Mouse (Mus musculus) midbrain, embryonic 10.5 days (tissue): ENCODE data around the gene Tcf12. TPM values are rescaled to one million over a fixed set of nuclear protein-coding genes. Genes with fewer than 3 reads are reported as not detected.

ENCODE experiments used
- DNase-seq: peaks from one replicate; pipeline ENCODE4 v3.0.0-alpha.2; 2017; ENCODE audit warnings: low spot score
- H3K27ac ChIP-seq: fragments of 300-500 bp; sonication (generic); replicated peaks from 2 replicates; pipeline ENCODE4 v1.5.1; 2016; ENCODE audit warnings: mild to moderate bottlenecking
- H3K27me3 ChIP-seq: fragments of 300-500 bp; sonication (generic); 2 replicates; pipeline ENCODE4 v1.6.1; 2016; ENCODE audit warnings: low read depth, mild to moderate bottlenecking; ENCODE audit not compliant: poor library complexity, severe bottlenecking
- H3K36me3 ChIP-seq: fragments of 300-500 bp; sonication (generic); 2 replicates; pipeline ENCODE4 v1.6.1; 2016; ENCODE audit warnings: mild to moderate bottlenecking, moderate library complexity
- H3K4me1 ChIP-seq: fragments of 300-500 bp; sonication (generic); 2 replicates; pipeline ENCODE4 v1.6.1; 2016
- H3K4me3 ChIP-seq: fragments of 300-500 bp; sonication (generic); 2 replicates; pipeline ENCODE4 v1.5.1; 2016; ENCODE audit warnings: mild to moderate bottlenecking, moderate library complexity
- H3K9me3 ChIP-seq: fragments of 300-500 bp; sonication (generic); replicated peaks from 2 replicates; pipeline ENCODE4 v1.6.1; 2016; ENCODE audit warnings: mild to moderate bottlenecking
- WGBS: fragments of 180-500 bp; shearing (Covaris S2); methylation state at CpG from one replicate; pipeline ENCODE4 v1.1.7; 2016; 5-methylcytosine and 5-hydroxymethylcytosine counted together
- polyA plus RNA-seq: library from polyadenylated mRNA; unstranded; fragments of >200 nt; fragmentation: Nextera tagmentation; extraction: Ambion mirVana; gene quantifications from 2 replicates; pipeline ENCODE4 v1.2.1, GENCODE M21; 2016

The Tcf12 gene
- polyA plus RNA-seq, 1 experiment from 2014 or later: 165 TPM

DNA sequence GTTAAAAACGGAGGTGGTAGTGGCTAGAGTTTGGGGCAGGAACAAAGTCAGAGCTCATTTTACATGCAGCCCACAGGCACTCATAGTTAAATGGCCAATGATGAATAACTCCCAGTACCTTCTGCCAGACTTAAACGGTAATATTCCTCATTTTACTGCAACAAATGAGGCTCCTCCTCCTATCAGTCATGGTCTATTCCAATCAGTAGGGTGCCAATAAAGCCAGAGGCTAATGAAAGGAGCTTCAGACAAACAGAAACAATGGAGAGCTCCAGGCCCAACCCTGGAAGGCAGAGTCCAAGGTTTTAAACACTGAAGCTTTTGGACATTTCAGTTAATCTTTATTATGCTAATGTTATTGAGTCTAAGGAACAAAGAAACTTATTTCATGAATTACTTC lies 232.3 kb downstream of the Tcf12 start:
- peak overlapping the region; percentile 23 for H3K4me3 ChIP-seq
- H3K27ac ChIP-seq: peak overlapping the region; percentile 76
- H3K27me3 ChIP-seq: no peaks in the 10 kb centered on the region
- H3K4me1 ChIP-seq: peaks cover 65% of the 10 kb centered on the region
- H3K36me3 ChIP-seq: peaks cover 70% of the 10 kb centered on the region
- WGBS: 17% methylated on average over 2 of the region's 2 CpGs
- no peak for DNase-seq
- 0 out of 2 replicates have a peak, but pooled peaks cover 3% of the 10 kb centered on the region for H3K9me3 ChIP-seq

DNA sequence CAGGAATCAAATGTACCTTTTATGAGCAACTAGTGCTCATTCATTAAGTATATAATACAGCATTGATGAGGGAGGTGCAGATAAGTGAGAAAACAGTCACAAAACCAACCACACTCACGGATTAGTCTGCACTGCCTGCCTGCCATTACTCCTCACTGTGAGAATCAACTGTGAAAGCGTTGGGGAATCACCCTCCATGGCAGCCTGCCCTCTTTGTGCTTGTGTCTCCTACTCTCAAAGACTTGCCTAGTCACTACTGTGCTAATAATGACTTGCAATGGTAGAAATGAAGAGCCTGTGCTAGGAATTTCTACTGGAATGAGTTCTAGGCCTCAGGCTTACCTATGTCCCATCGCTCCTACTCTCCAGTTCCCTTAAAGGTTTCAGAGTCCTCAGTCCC lies 233.8 kb downstream of the Tcf12 start:
- WGBS: 58% methylated on average over 3 of the region's 3 CpGs
- no peaks in the 10 kb centered on the region for H3K27me3 ChIP-seq
- H3K4me1 ChIP-seq: peaks cover 53% of the 10 kb centered on the region
- H3K9me3 ChIP-seq: 0 out of 2 replicates have a peak, but pooled peaks cover 3% of the 10 kb centered on the region
- H3K27ac ChIP-seq: peak overlapping the region; percentile 76
- no peak overlapping the region for H3K4me3 ChIP-seq
- H3K36me3 ChIP-seq: peaks cover 70% of the 10 kb centered on the region
- no peak for DNase-seq

DNA sequence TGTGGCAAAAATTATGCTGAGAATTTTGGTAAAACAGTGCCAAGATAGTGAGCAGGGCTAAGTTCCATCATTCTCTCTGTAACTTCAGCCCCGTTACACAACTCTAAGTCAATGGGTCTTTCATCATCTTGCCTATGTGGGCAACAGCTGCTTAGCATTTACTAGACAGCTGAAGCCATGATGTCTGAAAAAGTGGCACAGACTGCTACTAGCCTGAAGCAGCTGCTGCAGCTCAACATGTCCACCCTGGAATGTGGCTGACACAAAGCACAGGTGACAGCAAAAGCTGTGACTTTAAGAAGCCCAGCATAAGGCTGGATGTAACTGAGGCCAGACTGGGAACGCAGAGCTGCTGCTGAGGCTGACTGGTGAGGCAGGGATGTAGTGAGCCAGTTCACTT lies 236.9 kb downstream of the Tcf12 start:
- Histone ChIP-seq H3K36me3 (peaks cover 90% of the 10 kb centered on the region), H3K9me3 (0 out of 2 replicates have a peak, but pooled peaks cover 3% of the 10 kb centered on the region), H3K27ac (no peak overlapping the region), H3K4me3 (no peak overlapping the region), H3K27me3 (no peaks in the 10 kb centered on the region), H3K4me1 (peaks cover 21% of the 10 kb centered on the region)
- 92% methylated on average over 2 of the region's 2 CpGs for WGBS
- no peak for DNase-seq

DNA sequence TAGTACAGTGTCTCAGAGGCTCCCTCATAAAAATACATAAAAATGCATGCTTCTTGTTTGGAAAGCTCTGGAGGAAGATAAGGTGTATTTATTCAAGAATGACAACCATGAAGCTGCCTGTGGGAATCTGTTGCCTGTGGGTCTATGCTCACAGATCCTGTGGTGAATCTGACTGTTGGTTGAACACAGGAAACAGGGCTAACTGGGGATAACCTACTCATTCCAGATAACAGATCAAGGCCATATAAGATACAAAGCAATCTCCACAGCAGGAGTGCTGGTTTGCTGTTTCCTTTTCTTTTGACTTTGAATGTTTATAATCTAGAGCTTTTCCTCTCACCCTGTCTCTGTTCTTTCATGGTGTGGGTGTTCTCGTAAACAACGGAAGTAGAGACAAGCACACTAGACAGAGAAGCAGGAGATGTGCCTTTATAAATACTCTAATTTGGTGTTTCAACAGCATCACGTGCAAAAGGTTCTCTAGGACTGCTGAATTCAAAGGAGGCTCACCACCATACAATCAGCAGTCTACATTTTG lies 237.6 kb downstream of the Tcf12 start:
- Histone ChIP-seq H3K36me3 (peaks cover 96% of the 10 kb centered on the region), H3K27me3 (no peaks in the 10 kb centered on the region), H3K9me3 (0 out of 2 replicates have a peak, but pooled peaks cover 3% of the 10 kb centered on the region), H3K27ac (no peak overlapping the region), H3K4me1 (peaks cover 15% of the 10 kb centered on the region), H3K4me3 (no peak overlapping the region)
- 88% methylated on average over 3 of the region's 3 CpGs for WGBS
- DNase-seq: no peak

DNA sequence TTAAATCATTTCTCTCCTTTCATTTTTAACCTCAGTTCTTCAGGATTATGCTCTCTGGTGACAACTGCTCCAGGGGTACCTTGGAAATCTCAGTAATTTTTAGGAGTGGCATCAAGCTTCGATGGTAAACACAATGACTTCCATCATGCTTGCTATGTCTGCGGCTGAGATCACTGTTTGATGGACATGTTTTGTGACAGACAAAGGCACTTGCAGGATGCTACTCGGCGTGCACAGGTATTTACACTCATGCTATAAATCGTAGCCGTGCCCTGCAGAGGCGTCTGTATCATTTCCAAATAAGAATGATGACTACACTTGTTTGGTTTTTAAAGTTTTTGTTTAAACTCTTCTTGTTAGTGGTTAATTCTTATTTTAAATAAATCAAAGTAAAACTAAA lies 248.3 kb downstream of the Tcf12 start:
- no peak for DNase-seq
- peaks cover 9% of the 10 kb centered on the region for H3K4me1 ChIP-seq
- H3K27me3 ChIP-seq: no peaks in the 10 kb centered on the region
- no peak overlapping the region for H3K27ac ChIP-seq
- H3K9me3 ChIP-seq: no peaks in the 10 kb centered on the region
- 94% methylated on average over 7 of the region's 7 CpGs for WGBS
- H3K36me3 ChIP-seq: peaks cover 84% of the 10 kb centered on the region
- H3K4me3 ChIP-seq: no peak overlapping the region

DNA sequence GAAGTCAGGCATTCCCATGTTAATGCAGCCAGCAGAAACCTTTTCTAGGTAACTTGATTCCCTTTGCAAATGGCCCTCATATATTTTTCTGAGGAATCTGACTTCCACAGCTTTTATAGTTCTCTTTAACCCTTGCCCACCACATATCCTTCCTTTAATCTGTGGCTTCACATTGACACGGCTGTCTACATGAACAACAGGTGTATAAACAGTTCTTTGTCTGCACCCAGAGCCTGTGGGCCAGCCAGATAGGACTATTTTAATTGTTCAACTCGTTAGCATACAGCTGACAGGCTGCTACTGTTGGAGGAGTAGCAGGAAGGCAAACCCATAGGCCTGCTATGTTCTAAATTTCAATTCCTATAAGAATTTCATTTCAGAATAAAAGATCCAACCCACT lies 250.0 kb downstream of the Tcf12 start:
- 57% methylated on average over 2 of the region's 2 CpGs for WGBS
- 0 out of 2 replicates have a peak overlapping the region, but pooled peaks have one; percentile 6 for H3K27ac ChIP-seq
- H3K27me3 ChIP-seq: no peaks in the 10 kb centered on the region
- no peak for DNase-seq
- H3K36me3 ChIP-seq: peaks cover 84% of the 10 kb centered on the region
- peaks cover 9% of the 10 kb centered on the region for H3K4me1 ChIP-seq
- no peaks in the 10 kb centered on the region for H3K9me3 ChIP-seq
- H3K4me3 ChIP-seq: no peak overlapping the region

DNA sequence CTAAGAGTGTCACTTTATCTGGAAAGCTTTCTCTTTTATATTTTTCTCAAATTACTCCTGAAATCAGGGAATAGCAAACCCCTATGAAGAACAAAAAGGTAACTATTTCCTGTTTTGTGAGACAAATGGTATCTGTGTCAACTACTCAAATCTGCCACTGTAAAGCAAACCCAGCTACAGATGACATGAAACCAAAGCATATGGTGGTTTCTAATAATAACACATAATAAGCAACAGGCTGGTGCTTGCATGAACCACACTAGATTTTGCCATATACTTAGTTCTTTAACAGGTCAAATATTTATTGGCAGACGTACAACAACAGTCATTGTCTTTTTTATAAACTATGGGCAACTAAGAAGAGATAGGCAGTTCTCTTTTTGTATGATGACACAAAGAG lies 253.7 kb downstream of the Tcf12 start:
- Histone ChIP-seq H3K4me3 (no peak overlapping the region), H3K9me3 (no peaks in the 10 kb centered on the region), H3K27ac (no peak overlapping the region), H3K27me3 (no peaks in the 10 kb centered on the region), H3K36me3 (peaks cover 90% of the 10 kb centered on the region), H3K4me1 (peaks cover 9% of the 10 kb centered on the region)
- DNase-seq: no peak
- WGBS: 96% methylated on average over 1 of the region's 1 CpGs

DNA sequence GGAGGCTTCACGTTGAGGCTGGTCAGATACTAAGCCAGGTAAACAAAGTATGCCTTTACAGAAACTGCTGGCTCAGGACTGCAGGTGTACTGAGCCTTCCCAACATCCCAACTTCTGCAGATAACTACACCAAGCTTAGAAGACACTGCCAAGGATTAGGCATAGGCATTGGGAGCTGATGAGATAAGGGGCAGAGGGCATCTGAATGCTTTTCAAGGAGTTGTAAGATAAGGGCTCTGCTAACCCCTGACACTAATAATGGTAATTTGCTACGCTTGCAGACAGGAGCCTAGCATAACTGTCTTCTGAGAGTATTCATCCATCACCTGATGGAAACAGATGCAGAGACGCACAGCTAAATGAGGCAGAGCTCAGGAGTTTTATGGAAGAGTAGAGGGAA lies 257.8 kb downstream of the Tcf12 start:
- 85% methylated on average over 3 of the region's 3 CpGs for WGBS
- H3K4me3 ChIP-seq: no peak overlapping the region
- DNase-seq: no peak
- H3K36me3 ChIP-seq: peaks cover 99% of the 10 kb centered on the region
- no peak overlapping the region for H3K27ac ChIP-seq
- H3K27me3 ChIP-seq: no peaks in the 10 kb centered on the region
- no peaks in the 10 kb centered on the region for H3K9me3 ChIP-seq
- no peaks in the 10 kb centered on the region for H3K4me1 ChIP-seq

DNA sequence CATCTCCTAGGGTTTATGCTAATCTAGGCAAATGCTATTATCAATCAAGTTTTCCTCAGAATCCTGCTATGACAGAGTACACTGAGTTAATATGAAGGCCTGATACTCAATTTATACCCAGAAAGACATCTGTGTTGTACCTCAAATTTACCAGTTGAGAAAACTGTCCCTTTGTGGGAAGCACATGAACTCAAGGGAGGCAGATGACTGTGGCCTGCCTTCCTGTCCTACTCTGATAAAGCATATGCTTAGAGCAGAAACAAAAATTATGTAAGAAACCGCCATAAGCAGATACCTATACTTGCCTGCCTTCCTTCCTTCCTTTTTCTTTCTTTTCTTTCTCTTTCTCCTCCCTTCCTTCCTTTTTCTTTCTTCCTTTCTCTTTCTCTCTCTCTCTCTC lies 261.4 kb downstream of the Tcf12 start:
- H3K4me3 ChIP-seq: no peak overlapping the region
- H3K27me3 ChIP-seq: no peaks in the 10 kb centered on the region

DNA sequence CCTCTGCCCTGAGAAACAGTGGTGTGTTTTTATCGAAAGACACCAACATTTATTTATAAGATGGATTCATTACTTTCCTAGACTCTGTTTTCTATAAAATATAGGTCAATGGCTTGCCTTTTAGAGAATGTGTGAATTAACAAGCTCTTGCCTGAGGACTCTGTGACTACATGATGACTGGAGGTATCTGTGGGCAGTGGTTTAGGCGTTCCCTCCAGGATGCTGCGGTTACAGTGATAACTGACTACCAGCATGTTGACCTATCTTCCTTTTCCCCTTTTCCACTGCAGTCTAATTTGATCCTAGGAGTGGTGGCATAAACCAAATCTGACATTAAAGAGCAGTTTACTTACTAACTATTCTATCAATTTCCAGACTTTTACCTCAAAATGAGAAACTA lies 263.3 kb downstream of the Tcf12 start:
- DNase-seq: no peak
- Histone ChIP-seq H3K27ac (no peak overlapping the region), H3K36me3 (peaks cover 100% of the 10 kb centered on the region), H3K27me3 (no peaks in the 10 kb centered on the region), H3K4me3 (no peak overlapping the region), H3K9me3 (no peaks in the 10 kb centered on the region), H3K4me1 (peaks cover 9% of the 10 kb centered on the region)
- 97% methylated on average over 3 of the region's 3 CpGs for WGBS

More for the DNA sequence above, 261.4 kb downstream of the Tcf12 start:
- DNase-seq: no peak
- Histone ChIP-seq H3K4me1 (peaks cover 6% of the 10 kb centered on the region), H3K36me3 (peaks cover 100% of the 10 kb centered on the region), H3K9me3 (no peaks in the 10 kb centered on the region), H3K27ac (no peak overlapping the region)
- 95% methylated on average over 1 of the region's 1 CpGs for WGBS

DNA sequence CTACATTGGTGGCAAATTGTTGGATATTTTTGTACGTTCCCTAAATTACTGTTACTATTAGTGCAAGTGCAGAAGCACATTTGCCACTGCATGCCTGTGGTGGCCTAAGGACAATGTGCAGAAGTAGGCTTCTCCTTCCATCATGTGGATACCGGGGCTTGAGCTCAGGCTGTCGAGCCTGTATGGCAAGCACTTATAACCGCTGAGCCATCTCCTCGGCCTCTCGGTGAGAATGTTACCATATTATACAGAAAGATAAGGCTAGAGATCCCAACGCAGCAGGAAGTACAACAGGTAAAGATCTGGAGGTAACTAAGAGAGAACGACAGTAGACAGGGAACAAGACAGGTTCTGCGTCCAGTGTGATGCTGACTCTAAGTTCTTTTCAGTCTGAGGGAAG lies 263.8 kb downstream of the Tcf12 start:
- H3K4me1 ChIP-seq: peaks cover 9% of the 10 kb centered on the region
- H3K27me3 ChIP-seq: no peaks in the 10 kb centered on the region
- peaks cover 100% of the 10 kb centered on the region for H3K36me3 ChIP-seq
- H3K4me3 ChIP-seq: no peak overlapping the region
- no peaks in the 10 kb centered on the region for H3K9me3 ChIP-seq
- no peak for DNase-seq
- no peak overlapping the region for H3K27ac ChIP-seq
- WGBS: 96% methylated on average over 9 of the region's 9 CpGs

DNA sequence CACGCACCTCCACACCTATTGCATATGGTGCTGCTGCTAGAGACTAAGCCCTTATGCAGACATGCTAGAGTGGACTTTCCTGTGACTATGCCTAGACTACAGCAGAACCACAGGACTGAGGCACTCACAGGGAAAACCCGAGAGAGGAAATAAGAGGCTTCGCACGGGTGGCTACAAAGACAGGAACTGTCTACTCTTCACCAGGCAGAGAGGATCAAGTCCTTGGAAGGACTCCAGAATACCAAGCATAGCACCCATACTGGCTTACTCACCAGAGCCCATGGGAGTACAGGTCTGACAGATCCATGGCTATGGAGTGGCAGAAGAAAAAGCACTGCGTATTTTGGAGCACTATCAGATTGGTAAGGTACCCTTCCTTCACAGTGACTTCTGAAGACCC lies 269.8 kb downstream of the Tcf12 start:
- WGBS: 94% methylated on average over 5 of the region's 5 CpGs
- Histone ChIP-seq H3K9me3 (no peaks in the 10 kb centered on the region), H3K27me3 (no peaks in the 10 kb centered on the region), H3K27ac (no peak overlapping the region), H3K4me3 (no peak overlapping the region), H3K36me3 (peaks cover 67% of the 10 kb centered on the region), H3K4me1 (peaks cover 15% of the 10 kb centered on the region)
- DNase-seq: no peak

DNA sequence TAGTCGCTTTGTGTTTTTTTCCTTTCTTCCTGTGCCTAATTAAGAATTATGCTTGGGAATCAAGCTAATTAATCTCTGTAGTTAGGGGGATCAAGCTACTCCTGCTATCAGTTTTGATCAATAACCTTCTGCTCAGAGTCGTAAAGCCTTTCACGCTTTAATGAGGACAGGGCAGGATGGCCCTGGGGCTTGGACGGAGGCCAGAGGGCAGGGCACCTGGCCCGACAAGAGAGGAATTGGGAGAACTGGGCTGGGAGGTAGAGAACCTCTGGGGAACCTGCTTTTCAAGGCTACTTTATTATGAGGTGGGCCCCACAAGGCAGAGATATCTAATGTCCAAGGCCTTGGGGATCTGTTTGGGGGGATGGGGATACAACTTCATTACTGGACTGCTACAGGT lies 274.3 kb downstream of the Tcf12 start:
- peaks cover 22% of the 10 kb centered on the region for H3K36me3 ChIP-seq
- no peak for DNase-seq
- H3K27me3 ChIP-seq: no peaks in the 10 kb centered on the region
- H3K4me3 ChIP-seq: no peak overlapping the region
- H3K27ac ChIP-seq: no peak overlapping the region
- peaks cover 30% of the 10 kb centered on the region for H3K4me1 ChIP-seq
- WGBS: 73% methylated on average over 5 of the region's 5 CpGs
- H3K9me3 ChIP-seq: no peaks in the 10 kb centered on the region

DNA sequence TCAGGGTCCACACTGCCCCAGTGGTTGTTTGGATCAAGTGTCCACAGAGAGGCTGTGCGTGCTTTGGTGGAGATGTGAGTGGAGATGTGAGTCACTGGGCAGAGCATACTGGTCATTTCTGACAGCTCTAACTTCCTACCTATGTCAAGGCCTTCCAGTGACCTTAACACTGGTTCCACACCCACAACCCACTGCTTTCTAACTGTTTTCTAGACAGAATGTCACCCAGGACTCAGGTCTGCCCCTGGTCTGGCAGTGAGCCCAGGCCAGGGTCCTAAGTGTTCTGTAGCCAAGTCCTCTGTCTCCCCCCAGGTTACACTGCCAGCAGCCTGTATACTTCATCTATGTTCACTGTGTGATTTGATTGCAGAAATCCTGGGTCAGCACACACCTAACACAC lies 275.3 kb downstream of the Tcf12 start:
- Histone ChIP-seq H3K4me3 (no peak overlapping the region), H3K27me3 (no peaks in the 10 kb centered on the region), H3K4me1 (peaks cover 35% of the 10 kb centered on the region), H3K36me3 (peaks cover 13% of the 10 kb centered on the region), H3K27ac (peak overlapping the region; percentile 79; the same call in 1 of the 2 replicates), H3K9me3 (no peaks in the 10 kb centered on the region)
- WGBS: 90% methylated on average over 1 of the region's 1 CpGs
- no peak for DNase-seq
